In genomic region chr4:129671491-129672082, GRCm38 (mm10) we compare ENCODE assay signal across 8 mouse cellular contexts. TPM values are rescaled to one million over a fixed set of nuclear protein-coding genes. Genes with fewer than 3 reads are reported as not detected.
DNase-seq lines count a peak whose midpoint lies in the region; ATAC-seq and TF ChIP-seq lines count a peak whose summit lies in the region.

No protein-coding gene starts in this region.

- 7% methylated on average over 12 of the region's 12 CpGs for WGBS in limb, embryonic 14.5 days
- WGBS in midbrain, embryonic 14.5 days = 6% methylated on average over 12 of the region's 12 CpGs
- 6% methylated on average over 12 of the region's 12 CpGs for WGBS in stomach, embryonic 15.5 days

- H3K9me3 ChIP-seq in limb, embryonic 14.5 days (ENCODE audit: control insufficient read depth, low read length) = no peaks in the 10 kb centered on the region
- no peaks in the 10 kb centered on the region for H3K9me3 ChIP-seq in midbrain, embryonic 14.5 days (ENCODE audit: control insufficient read depth, low read length)
- no peaks in the 10 kb centered on the region for H3K9me3 ChIP-seq in stomach, embryonic 15.5 days

- peak overlapping the region; percentile 70 for H3K4me2 ChIP-seq in limb, embryonic 14.5 days (replicated peaks; ENCODE audit: low read depth, low read length, severe bottlenecking)
- H3K4me2 ChIP-seq in midbrain, embryonic 14.5 days (ENCODE audit: low read length) = peak overlapping the region; percentile 97
- H3K4me2 ChIP-seq in stomach, embryonic 15.5 days = peak overlapping the region; percentile 76

- no peak for TF ChIP-seq POLR2A in limb, embryonic 14.5 days (IDR thresholded peaks at IDR 0.05; ENCODE audit: borderline replicate concordance, extremely low read depth, insufficient read depth, insufficient read length)

- peaks cover 22% of the 10 kb centered on the region for H3K36me3 ChIP-seq in limb, embryonic 14.5 days (ENCODE audit: control insufficient read depth, insufficient read depth, low read length)
- H3K36me3 ChIP-seq in midbrain, embryonic 14.5 days (ENCODE audit: control insufficient read depth, insufficient read depth, low read length) = peaks cover 18% of the 10 kb centered on the region
- H3K36me3 ChIP-seq in stomach, embryonic 15.5 days = peaks cover 2% of the 10 kb centered on the region; the same call in 1 of the 2 replicates

- no peaks in the 10 kb centered on the region for H3K27me3 ChIP-seq in limb, embryonic 14.5 days (ENCODE audit: control insufficient read depth, insufficient read depth, low read length)
- H3K27me3 ChIP-seq in midbrain, embryonic 14.5 days (ENCODE audit: control insufficient read depth, insufficient read depth, low read length) = no peaks in the 10 kb centered on the region
- H3K27me3 ChIP-seq in stomach, embryonic 15.5 days (replicated peaks) = no peaks in the 10 kb centered on the region

- DNase-seq in A20 (ENCODE audit: low read depth, low spot score) = peak; percentile 66
- DNase-seq in NIH3T3 (ENCODE audit: low read depth) = peak; percentile 86
- peak; percentile 59 to 63 for DNase-seq in cerebellum, postnatal 14 days
- DNase-seq in gastrocnemius, postnatal 10 days = peak; percentile 36
- DNase-seq in limb, embryonic 14.5 days (ENCODE audit: low spot score) = peak; percentile 57
- peak; percentile 78 for DNase-seq in midbrain, embryonic 14.5 days

- peaks cover 9% of the 10 kb centered on the region for H3K4me1 ChIP-seq in limb, embryonic 14.5 days (ENCODE audit: control insufficient read depth, insufficient read depth, low read length)
- H3K4me1 ChIP-seq in midbrain, embryonic 14.5 days (ENCODE audit: control insufficient read depth, insufficient read depth, low read length) = peaks cover 5% of the 10 kb centered on the region; the same call in 1 of the 2 replicates
- peaks cover 9% of the 10 kb centered on the region for H3K4me1 ChIP-seq in stomach, embryonic 15.5 days

- peak overlapping the region; percentile 89 for H3K4me3 ChIP-seq in limb, embryonic 14.5 days (replicated peaks; ENCODE audit: low read length)
- peak overlapping the region; percentile 81 for H3K4me3 ChIP-seq in midbrain, embryonic 14.5 days (replicated peaks; ENCODE audit: low read depth, low read length)
- H3K4me3 ChIP-seq in stomach, embryonic 15.5 days (replicated peaks) = peak overlapping the region; percentile 98

- peak overlapping the region; percentile 94 for H3K27ac ChIP-seq in limb, embryonic 14.5 days (replicated peaks; ENCODE audit: low read depth, low read length)
- peak overlapping the region; percentile 90; the same call in 1 of the 2 replicates for H3K27ac ChIP-seq in midbrain, embryonic 14.5 days (replicated peaks; ENCODE audit: low read depth, low read length)
- H3K27ac ChIP-seq in stomach, embryonic 15.5 days = peak overlapping the region; percentile 96

- H3K9ac ChIP-seq in limb, embryonic 14.5 days (ENCODE audit: low read depth, low read length, severe bottlenecking) = peak overlapping the region; percentile 93
- peak overlapping the region; percentile 90 for H3K9ac ChIP-seq in midbrain, embryonic 14.5 days (replicated peaks; ENCODE audit: low read length)
- H3K9ac ChIP-seq in stomach, embryonic 15.5 days = peak overlapping the region; percentile 92

- ATAC-seq in inflammation-experienced regulatory T-cells, adult 6 months = peak; percentile 58
- 0 out of 2 replicates have a peak, but pooled peaks have one; percentile 49 for ATAC-seq in limb, embryonic 14.5 days (ENCODE audit: low FRiP score, low read depth)
- ATAC-seq in midbrain, embryonic 14.5 days (ENCODE audit: low FRiP score, low TSS enrichment) = 0 out of 2 replicates have a peak, but pooled peaks have one; percentile 55
- ATAC-seq in stomach, embryonic 15.5 days (ENCODE audit: insufficient read depth, low FRiP score, low read depth) = no peak

RNA-seq across cellular contexts. Expression of gene Kpna6, which starts 1.0 kb away (rescaled TPM):
- total RNA-seq in gastrocnemius, postnatal 10 days (2021) = 10 to 100 TPM; 56.4 to 63.3 TPM
- polyA plus RNA-seq in inflammation-experienced regulatory T-cells, adult 6 months (2017; shearing (Covaris generic)) = 10 to 100 TPM in 1 of 3 experiments, 1 to 10 TPM in 2; 8.6 to 11.6 (median 9.9) TPM
- polyA plus RNA-seq in limb, embryonic 14.5 days (2012; rRNA removed) = 35.2 and 40.5 TPM in 2 replicates
- 14.6 and 15.2 TPM in 2 replicates for polyA plus RNA-seq in limb, embryonic 14.5 days (2014; fragmentation: Nextera tagmentation; extraction: Ambion mirVana)
- 16.2 and 17.1 TPM in 2 replicates for polyA plus RNA-seq in midbrain, embryonic 14.5 days (2014; fragmentation: Nextera tagmentation; extraction: Ambion mirVana)
- 13.6 and 14.4 TPM in 2 replicates for polyA plus RNA-seq in stomach, embryonic 15.5 days (2015; fragmentation: Nextera tagmentation; extraction: Ambion mirVana)

RNA-seq across cellular contexts. Expression of gene Tmem39b, which starts 25.1 kb away (rescaled TPM):
- 1 to 10 TPM; 3.7 to 6.7 TPM for total RNA-seq in gastrocnemius, postnatal 10 days (2021)
- 10 to 100 TPM in 2 of 3 experiments, 1 to 10 TPM in 1; 8.3 to 16.1 (median 12.8) TPM for polyA plus RNA-seq in inflammation-experienced regulatory T-cells, adult 6 months (2017; shearing (Covaris generic))
- polyA plus RNA-seq in limb, embryonic 14.5 days (2012; rRNA removed) = 49.1 and 77.0 TPM in 2 replicates
- polyA plus RNA-seq in limb, embryonic 14.5 days (2014; fragmentation: Nextera tagmentation; extraction: Ambion mirVana) = 24.1 and 27.1 TPM in 2 replicates
- 43.5 and 48.6 TPM in 2 replicates for polyA plus RNA-seq in midbrain, embryonic 14.5 days (2014; fragmentation: Nextera tagmentation; extraction: Ambion mirVana)
- polyA plus RNA-seq in stomach, embryonic 15.5 days (2015; fragmentation: Nextera tagmentation; extraction: Ambion mirVana) = 11.4 and 11.5 TPM in 2 replicates

RNA-seq across cellular contexts. Expression of gene Txlna, which starts 30.7 kb away (rescaled TPM):
- 10 to 100 TPM; 31.6 to 37.5 TPM for total RNA-seq in gastrocnemius, postnatal 10 days (2021)
- 10 to 100 TPM; 17.1 to 26.8 (median 21.4) TPM for polyA plus RNA-seq in inflammation-experienced regulatory T-cells, adult 6 months (2017; shearing (Covaris generic))
- polyA plus RNA-seq in limb, embryonic 14.5 days (2012; rRNA removed) = 80.3 and 82.6 TPM in 2 replicates
- polyA plus RNA-seq in limb, embryonic 14.5 days (2014; fragmentation: Nextera tagmentation; extraction: Ambion mirVana) = 108 and 112 TPM in 2 replicates
- polyA plus RNA-seq in midbrain, embryonic 14.5 days (2014; fragmentation: Nextera tagmentation; extraction: Ambion mirVana) = 37.4 and 64.1 TPM in 2 replicates
- polyA plus RNA-seq in stomach, embryonic 15.5 days (2015; fragmentation: Nextera tagmentation; extraction: Ambion mirVana) = 63.0 and 66.1 TPM in 2 replicates

RNA-seq across cellular contexts. Expression of gene Ccdc28b, which starts 47.8 kb away (rescaled TPM):
- total RNA-seq in gastrocnemius, postnatal 10 days (2021) = 10 to 100 TPM; 59.5 to 60.6 TPM
- polyA plus RNA-seq in inflammation-experienced regulatory T-cells, adult 6 months (2017; shearing (Covaris generic)) = 10 to 100 TPM; 30.5 to 54.0 (median 35.4) TPM
- polyA plus RNA-seq in limb, embryonic 14.5 days (2012; rRNA removed) = 34.7 and 51.0 TPM in 2 replicates
- polyA plus RNA-seq in limb, embryonic 14.5 days (2014; fragmentation: Nextera tagmentation; extraction: Ambion mirVana) = 42.8 and 45.7 TPM in 2 replicates
- polyA plus RNA-seq in midbrain, embryonic 14.5 days (2014; fragmentation: Nextera tagmentation; extraction: Ambion mirVana) = 127 and 147 TPM in 2 replicates
- 46.5 and 48.5 TPM in 2 replicates for polyA plus RNA-seq in stomach, embryonic 15.5 days (2015; fragmentation: Nextera tagmentation; extraction: Ambion mirVana)

RNA-seq across cellular contexts. Expression of gene Iqcc, which starts 52.7 kb away (rescaled TPM):
- 10 to 100 TPM; 12.7 to 14.6 TPM for total RNA-seq in gastrocnemius, postnatal 10 days (2021)
- polyA plus RNA-seq in inflammation-experienced regulatory T-cells, adult 6 months (2017; shearing (Covaris generic)) = 10 to 100 TPM; 45.5 to 63.3 (median 53.1) TPM
- polyA plus RNA-seq in limb, embryonic 14.5 days (2012; rRNA removed) = 28.6 and 35.5 TPM in 2 replicates
- 23.2 and 28.6 TPM in 2 replicates for polyA plus RNA-seq in limb, embryonic 14.5 days (2014; fragmentation: Nextera tagmentation; extraction: Ambion mirVana)
- polyA plus RNA-seq in midbrain, embryonic 14.5 days (2014; fragmentation: Nextera tagmentation; extraction: Ambion mirVana) = 25.0 and 28.0 TPM in 2 replicates
- polyA plus RNA-seq in stomach, embryonic 15.5 days (2015; fragmentation: Nextera tagmentation; extraction: Ambion mirVana) = 25.0 and 29.5 TPM in 2 replicates

Comparison
In these comparisons a context has a peak if more than half of its experiments do, and no peak if none do; other contexts are left out.
1. DNase-seq: peak in every context shown above with its lines; median percentile 86 in NIH3T3; 78 in midbrain, embryonic 14.5 days; 66 in A20; 61 in cerebellum, postnatal 14 days; 57 in limb, embryonic 14.5 days; 36 in gastrocnemius, postnatal 10 days.